Mouse (Mus musculus) heart, postnatal 14 days (tissue): Measurements from ENCODE around the gene Nrxn3. TPM values are rescaled to one million over a fixed set of nuclear protein-coding genes. Genes with fewer than 3 reads are reported as not detected.

ENCODE experiments used
- DNase-seq, 2 experiments: peaks; one replicate each; pipeline ENCODE4 v3.0.0; 2021 to 2022
- intact Hi-C: fragments of 180-260 bp; cut with DNase I; formaldehyde crosslinking; loops from one replicate; pipeline ENCODE4 v1.15.1; 2025
- total RNA-seq, 2 experiments: library from RNA; stranded (reverse); gene quantifications; 2 replicates each; pipeline ENCODE4 v1.2.3; 2021

The Nrxn3 gene
- total RNA-seq, 2 experiments from 2014 or later: 0.41 to 0.60 TPM

DNA sequence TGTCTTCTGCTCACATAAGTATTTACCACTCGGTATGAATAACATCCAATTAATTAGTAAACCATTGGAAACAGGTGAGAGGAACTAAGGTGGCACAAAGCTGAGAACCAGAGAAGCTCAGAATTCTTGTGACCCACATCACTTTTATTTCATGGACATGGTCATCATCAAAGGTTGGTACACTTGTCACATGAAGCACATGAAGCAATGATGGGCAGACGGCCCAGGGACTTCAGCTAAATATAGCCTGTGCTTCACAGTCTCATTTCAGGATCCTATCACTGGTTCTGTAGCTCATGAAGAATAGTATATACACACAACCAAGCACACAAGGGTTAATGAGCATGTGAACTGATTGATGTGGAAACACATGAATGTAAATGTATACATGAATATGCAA lies 747.5 kb downstream of the Nrxn3 start:
- intact Hi-C loops: loop anchor here (10.0 kb wide), 1 partner anchor 1845 kb away; no protein-coding TSS in a partner anchor
- DNase-seq: peak; percentile 36 to 52

DNA sequence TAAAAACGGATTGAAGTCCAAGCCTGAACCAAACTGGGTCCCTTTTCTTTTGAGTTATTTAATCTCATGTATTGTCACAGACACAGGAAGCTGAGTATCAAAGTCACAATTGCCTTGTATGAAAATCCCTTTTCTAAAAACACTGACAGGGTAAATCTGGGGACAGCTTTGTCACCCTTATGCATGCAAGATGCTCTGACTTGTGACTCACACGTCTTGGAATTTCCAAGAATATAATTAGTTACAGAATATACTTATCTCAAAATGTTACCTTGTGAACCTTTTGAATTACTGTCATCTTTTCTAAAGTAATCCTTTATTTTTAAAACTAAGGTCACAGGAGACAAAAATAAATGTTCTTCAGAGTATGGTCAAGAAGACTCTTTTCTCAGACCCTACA lies 748.6 kb downstream of the Nrxn3 start:
- DNase-seq: no peak
- intact Hi-C loops: loop anchor here (10.0 kb wide), 1 partner anchor 1844 kb away; no protein-coding TSS in a partner anchor

DNA sequence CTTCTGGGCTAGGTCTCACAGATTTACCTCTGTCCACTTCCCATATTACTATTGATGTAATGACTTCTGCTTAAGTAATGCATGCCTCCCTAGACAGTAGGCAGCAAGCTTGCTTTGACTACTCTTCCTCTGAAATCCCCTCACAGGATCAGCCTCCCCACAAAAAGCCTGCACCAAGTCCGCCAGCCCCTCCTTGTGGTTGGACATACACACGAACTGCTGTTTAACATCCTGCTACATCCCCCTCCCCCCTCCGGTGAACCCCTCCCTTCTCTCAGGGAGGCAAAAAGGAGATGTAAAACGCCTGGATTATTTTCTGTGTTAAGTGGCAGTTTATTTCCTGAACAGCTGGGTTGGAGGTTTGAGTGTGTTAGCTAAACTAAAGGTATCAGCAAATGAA lies 749.2 kb downstream of the Nrxn3 start:
- no peak for DNase-seq
- intact Hi-C loops: loop anchor here (10.0 kb wide), 1 partner anchor 1843 kb away; no protein-coding TSS in a partner anchor

DNA sequence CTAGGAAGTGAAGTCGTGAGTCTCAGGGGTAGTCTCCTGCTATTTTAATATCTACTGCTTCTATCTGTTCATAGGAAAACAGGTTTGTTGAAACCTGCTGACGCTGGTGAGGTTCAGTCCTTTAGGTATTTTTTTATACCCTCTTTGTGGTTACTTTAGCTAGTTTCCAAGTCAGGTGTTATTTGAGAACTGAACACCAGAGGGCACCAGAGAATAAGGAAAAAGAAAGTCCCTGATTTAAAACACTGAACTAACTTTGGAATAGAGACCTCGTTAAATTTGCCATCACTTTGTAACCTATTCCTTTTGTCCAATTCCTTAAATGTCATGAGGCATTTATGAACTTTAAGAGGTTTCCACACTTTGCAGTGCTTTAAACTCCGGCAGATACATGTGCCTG lies 756.4 kb downstream of the Nrxn3 start:
- DNase-seq: peak in 1 of 2 experiments; percentile 57
- intact Hi-C loops: loop anchor here (10.0 kb wide), 1 partner anchor 1836 kb away; no protein-coding TSS in a partner anchor

DNA sequence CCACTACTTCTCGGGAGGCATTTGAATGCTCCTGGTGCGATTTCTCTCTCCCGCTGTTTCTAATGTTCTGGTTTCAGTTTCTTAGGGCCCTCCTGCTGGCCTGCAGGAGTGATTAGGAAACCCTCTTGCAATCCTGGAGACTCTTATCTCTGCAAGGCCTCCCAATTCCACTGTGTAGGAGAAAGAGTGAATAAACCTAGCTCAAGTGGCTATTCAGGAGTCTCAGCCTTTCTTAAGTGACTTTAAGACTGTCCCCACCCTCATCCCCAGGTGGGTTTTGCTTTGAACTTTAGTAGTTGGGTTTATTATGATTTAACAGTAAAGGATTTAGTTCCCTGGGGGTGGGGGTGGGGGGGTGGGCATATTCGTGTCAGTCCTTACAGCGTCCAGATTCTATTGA lies 759.5 kb downstream of the Nrxn3 start:
- intact Hi-C loops: no loop called here
- DNase-seq: no peak

DNA sequence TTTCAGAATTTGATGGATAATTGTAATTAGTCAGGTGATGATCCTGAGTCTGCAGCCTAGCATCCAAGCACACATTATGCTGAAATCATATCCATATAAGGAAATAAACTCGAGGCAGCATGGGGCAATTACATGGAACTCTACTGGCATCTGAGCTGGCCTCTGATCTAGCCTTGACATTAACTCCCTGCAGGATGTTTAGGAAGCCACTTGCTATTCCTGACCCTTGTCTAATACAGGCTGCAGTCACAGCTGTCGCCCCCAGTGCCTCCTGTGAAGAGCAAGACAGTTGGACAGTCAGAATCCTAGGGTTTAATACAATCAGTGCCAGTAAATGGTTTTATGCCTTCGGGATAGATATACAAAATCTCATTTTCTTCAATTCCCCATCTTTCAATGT lies 781.4 kb downstream of the Nrxn3 start:
- intact Hi-C loops: loop anchor here (10.0 kb wide), 2 partner anchors 891 to 1821 kb away; no protein-coding TSS in a partner anchor
- DNase-seq: no peak

DNA sequence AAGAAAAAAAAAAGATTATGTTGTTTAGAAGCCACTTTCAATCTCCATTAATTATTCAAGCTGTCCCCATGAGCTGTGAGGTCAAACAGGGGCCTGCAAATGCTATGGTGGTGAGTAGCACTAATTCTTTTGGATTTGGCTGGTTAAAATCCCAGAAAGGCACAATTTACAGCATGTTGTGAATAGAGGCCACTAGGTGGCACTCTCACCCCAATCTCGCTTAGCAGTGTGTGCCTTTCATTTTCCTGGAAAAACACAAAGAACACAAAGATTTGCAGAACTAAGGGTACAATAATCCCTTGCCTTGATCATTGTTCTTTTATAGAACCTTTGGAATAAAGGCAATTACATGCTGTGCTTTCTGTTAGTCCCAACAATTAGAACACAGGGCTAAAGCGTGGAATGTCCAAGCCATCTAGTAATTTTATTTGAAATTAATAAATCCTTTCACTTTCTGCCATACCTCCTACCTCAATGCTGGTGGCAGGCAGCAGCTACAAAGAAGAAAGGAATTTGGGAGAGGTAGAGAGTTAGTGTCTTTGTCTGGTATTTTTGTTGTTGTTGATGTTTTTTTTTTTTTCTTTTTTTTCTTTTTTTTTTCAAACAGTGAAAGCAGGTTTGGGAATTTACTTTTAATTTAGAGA lies 782.6 kb downstream of the Nrxn3 start:
- DNase-seq: peak; percentile 13 to 51
- intact Hi-C loops: loop anchor here (10.0 kb wide), 2 partner anchors 890 to 1820 kb away; no protein-coding TSS in a partner anchor

DNA sequence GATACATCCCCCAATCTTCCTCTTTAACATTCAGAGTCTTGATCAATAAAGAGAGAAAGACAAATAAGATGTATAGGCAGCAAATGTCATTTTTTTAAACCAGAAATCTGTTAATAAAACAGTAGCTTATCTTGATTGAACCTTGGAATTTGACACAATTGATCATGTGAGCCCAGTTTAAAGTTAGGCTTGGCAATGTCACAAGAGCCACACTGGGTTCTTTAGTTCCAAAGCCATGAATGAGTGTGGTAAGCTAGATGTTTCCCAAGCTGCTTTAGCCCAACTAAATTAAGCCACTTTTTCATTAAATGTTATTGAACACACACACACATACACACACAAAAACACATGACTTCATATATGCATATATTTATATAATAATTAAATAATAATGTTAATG lies 786.3 kb downstream of the Nrxn3 start:
- intact Hi-C loops: loop anchor here (10.0 kb wide), 2 partner anchors 886 to 1816 kb away; no protein-coding TSS in a partner anchor
- no peak for DNase-seq

DNA sequence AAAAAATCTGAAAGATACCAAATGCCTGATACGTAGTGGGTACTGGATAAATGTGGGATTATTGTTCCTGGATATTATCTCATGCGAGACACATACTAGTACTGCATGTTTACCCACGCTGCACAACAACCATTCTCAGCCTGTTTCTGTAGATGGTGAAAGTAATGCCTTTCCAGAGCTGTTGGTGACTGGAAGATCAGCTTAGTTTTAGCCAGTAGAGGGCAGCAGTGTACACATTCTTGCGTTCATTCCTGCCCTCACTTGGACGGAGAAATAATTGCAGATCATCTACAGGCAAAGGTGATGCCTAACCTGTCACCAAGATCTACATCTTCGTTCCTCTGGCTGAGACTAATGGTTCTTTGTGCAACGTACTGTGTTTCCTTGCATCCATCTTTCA lies 791.1 kb downstream of the Nrxn3 start:
- peak; percentile 6 to 42 for DNase-seq

DNA sequence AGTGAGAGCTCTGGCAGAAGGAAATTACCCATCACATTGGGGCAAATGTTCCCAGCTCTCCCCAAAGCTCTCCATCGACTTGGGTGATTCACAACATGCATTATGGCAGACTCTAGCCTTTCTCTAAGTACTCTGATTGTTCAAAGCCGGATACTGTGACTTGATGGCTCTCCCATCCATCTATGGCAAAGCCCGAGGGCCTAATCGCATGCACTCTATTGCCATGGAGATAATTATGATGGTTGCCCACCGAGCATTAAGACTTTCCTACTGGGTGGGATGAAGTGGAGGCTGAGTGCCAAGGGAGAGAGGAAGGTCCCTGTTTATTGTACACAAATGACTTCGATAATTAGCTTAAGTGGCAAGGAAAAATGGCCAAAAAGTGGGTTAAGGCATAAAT lies 793.4 kb downstream of the Nrxn3 start:
- DNase-seq: no peak
- intact Hi-C loops: no loop called here

More for the DNA sequence above, 791.1 kb downstream of the Nrxn3 start:
- intact Hi-C loops: no loop called here

DNA sequence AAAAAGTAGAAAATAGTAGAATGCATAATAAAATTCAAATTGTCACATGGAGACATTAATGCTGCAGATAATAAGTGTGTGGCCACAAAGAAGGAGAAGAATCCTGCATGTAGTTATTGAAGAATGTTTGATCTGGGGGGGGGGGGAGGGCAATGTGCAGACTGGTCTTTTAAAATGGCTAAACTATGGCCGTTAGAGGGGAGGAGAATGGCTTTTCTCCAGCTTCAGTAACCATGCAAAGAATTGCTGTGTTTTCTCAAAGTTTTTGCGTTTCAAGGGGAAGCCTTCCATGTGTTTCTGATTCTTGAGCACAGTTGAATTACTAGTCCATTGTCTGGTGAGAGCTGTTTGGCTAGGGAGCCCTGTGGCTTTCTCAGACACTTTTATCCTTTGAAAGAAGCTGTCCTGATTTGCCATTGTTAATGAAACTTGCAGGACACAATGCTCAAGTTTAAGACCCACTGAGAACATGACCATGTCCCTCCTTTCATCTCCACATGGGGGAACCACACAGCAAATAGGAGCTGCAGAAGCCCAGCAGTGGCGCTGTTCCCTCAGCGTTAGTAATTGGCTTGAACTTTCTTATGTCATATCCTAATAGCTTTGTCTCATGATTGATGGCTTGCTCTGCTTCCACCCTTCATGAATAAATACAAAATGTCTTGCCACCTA lies 808.1 kb downstream of the Nrxn3 start:
- intact Hi-C loops: no loop called here
- DNase-seq: no peak

DNA sequence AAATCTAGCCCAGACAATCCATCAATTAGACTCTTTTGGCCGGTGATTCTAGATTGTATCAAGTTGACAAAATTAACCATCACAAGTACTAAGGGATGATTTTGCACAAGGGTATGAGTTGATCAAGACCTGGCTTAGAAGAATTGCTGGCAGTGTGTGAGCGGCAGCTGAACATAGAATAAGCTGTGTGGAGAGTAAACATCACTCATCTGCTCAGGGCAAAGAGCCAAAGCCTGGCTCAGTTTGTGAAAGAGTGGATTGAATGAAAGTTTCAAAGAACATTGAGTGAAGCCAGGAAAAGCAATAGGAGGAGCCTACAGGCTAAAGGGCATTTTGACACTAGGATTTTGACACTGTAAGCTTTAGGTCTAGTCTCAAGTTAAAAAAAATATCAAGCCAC lies 828.6 kb downstream of the Nrxn3 start:
- no peak for DNase-seq
- intact Hi-C loops: loop anchor here (10.0 kb wide), 1 partner anchor 844 kb away; no protein-coding TSS in a partner anchor

DNA sequence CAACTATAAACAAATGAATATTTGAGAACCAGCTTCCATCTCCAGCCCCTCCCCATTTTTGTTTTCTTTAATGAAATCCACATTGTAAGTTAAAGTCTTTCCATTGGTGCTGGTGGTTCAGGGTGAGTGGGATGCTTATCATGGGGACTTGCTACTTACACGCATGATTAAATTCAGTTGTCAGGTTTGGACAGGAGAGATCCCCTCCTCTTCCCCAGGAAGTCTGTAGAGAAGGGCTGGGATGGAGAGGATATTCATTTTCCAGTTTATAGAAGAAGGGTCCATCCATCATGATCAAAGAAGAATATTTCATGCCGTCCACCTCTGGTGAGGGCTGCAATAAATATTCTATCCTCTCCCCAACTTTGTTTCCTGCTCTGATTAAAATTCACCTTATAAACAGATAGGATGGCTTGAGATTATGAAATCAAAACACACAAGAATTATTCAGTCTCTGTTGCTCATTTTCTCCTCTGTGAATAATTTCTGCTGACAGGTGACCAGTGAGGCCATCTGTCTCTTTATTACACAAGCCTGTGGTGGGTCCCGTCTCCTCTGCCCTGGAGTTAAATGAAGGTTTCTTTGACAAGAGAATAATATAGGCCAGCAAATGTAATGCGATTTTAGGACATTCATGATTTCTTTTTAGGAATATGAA lies 830.7 kb downstream of the Nrxn3 start:
- no peak for DNase-seq
- intact Hi-C loops: loop anchor here (10.0 kb wide), 1 partner anchor 841 kb away; no protein-coding TSS in a partner anchor

DNA sequence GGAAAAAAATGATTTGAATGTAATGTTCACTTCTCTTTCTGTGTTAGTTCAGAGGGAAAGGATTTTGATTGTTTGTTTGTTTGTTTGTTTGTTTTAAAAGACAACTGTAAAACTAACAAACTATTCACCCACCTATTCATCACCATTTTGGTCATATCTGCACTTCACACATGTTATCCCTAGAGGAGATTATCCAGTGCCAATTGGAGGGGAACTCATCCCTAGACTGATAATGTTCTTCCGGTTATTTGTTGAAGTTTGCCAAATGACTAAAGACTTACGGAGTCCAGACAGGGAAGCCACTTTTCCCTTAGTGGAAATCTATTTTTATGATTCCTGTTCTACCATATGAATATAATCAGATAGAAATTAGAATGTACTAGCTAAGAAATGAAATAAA lies 831.5 kb downstream of the Nrxn3 start:
- no peak for DNase-seq
- intact Hi-C loops: loop anchor here (10.0 kb wide), 1 partner anchor 841 kb away; no protein-coding TSS in a partner anchor

DNA sequence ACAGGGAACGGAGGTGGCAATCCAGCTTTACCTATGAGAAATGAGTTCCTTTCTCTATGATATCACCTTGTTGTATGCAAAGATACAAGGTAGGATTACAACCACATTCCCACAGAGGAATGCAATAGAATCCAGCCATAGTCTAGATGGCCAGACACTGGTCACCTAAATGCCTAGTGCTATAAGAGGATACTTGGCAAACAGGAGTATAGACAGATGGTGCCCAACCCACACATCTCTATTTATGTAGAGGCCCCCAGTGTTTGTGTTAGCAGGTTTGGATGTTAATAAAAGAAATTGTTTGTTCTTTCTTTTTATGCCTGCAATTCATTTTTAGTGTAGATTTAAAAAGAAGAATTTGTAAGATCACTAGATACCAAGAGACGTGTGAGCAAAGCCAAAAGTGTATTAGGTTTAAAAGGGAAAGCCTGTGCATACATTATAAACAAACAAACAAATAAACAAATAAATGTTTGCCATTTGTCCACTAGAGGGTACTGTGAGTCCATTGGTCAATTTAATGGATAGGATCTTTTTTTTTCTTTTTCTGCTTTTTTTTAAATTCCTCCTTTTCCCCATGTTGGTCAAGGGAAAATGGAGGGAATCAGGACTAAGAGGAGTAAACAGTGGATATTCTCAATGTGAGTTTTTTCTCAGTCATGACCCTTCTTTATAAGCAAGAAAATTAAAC lies 832.2 kb downstream of the Nrxn3 start:
- intact Hi-C loops: loop anchor here (10.0 kb wide), 1 partner anchor 840 kb away; no protein-coding TSS in a partner anchor
- no peak for DNase-seq

DNA sequence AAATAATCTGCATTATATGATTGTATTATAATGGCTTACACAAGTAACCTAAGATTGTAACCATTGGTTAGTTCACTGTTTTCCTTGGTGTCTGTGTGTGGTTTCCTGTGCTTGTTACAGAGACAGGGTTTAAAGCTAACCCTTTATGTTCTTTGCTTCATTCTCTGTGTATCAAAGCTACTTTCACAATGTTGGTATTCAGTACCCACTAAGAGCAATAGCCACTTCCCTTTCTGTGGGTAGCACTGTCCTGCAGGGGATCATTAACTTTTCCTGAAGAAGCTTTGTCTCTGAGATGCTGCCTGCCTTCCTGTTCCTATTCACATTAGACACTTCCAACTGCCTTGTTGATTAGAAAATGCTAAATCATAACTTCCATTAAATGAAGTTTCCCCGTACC lies 836.2 kb downstream of the Nrxn3 start:
- no peak for DNase-seq
- intact Hi-C loops: loop anchor here (10.0 kb wide), 1 partner anchor 836 kb away; no protein-coding TSS in a partner anchor

DNA sequence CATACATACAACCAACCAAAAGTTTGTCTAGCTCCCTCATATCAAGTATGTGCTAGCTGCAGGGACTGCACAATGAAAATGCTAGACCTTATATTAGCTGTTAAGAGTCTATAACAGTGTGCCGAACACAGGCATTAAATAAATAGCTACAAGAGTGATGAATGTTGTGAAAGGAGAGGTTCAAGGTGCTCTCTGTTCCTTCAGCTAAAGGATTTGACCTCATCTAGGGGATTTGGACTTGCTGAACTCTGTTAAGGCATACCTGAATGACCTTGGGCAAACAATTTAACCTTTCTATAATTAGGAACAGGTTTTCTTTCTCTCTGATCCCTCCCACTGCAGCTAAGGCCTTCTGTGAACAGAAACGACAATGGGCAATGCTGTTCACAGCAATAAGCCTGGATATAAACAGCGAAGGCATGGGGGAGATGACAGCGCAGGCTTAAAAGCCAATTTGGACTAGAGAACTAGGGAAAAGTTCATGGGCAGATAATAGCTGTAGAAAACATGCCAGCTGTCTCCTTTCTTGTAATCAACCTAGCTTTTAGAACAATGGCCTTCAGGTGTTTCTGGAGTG lies 839.4 kb downstream of the Nrxn3 start:
- no peak for DNase-seq
- intact Hi-C loops: no loop called here

DNA sequence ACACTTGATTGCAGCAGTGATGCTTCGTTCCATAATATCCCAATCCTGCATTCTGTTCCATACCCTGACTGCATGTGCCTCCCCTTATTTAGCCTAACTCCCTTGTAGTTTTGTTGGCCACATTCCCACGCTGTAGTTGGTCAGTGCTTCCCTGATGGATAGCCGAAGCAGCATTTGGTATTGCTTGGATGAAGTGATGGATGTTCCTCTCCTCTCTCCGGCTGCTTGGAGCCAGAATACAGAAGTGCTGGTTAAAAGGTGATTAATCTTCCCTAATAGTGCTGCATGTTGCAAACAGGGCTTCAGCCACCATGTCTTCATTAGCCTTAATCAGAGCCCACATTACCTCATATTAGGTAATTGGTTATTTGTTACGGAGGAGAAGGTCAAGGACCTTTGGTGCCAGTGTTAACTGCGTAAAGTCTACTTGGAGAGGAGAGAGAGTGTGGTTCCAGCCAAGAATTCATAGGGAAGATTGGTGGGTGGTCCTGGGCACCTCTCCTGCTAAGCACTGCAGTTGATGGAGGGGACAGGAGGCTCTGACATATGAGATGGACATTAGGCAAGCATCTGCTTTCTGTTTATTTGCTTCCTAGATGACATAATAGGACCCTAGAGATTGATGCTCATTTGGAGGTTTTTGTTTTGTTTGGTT lies 846.2 kb downstream of the Nrxn3 start:
- intact Hi-C loops: no loop called here

DNA sequence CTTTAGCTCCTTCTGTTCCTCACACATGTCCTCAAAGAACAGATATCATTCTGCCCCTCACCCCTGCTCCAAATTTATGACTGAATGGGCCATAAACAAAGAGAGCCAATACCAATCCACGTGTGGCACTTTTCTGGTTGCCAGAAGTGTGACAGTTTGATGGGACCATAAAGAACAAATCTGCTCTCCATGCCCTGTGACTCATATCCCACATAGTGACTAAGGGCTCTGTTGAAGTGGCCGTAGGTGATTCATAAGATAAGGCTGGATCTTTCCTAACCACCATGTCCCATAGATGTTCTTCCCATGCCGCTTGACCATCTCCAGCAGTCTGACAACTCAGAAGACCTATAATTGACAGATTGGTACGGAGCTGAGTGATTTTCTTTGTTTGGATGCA lies 869.8 kb downstream of the Nrxn3 start:
- DNase-seq: no peak
- intact Hi-C loops: no loop called here

More for the DNA sequence above, 846.2 kb downstream of the Nrxn3 start:
- DNase-seq: no peak
